Mouse (Mus musculus): ENCODE results near the gene Nxn. TPM values are rescaled to one million over a fixed set of nuclear protein-coding genes. Genes with fewer than 3 reads are reported as not detected.

The Nxn gene
- polyA plus RNA-seq, 1 experiment from 2014 or later = 35.6 TPM

- Histone ChIP-seq H3K4me2 (peak overlapping the region; percentile 93), H3K4me1 (replicated peaks) (peaks cover 31% of the 10 kb centered on the region), H3K4me3 (peak overlapping the region; percentile 87), H3K9ac (peak overlapping the region; percentile 90), H3K9me3 (no peaks in the 10 kb centered on the region), H3K27ac (peak overlapping the region; percentile 91), H3K36me3 (no peaks in the 10 kb centered on the region), H3K27me3 (no peaks in the 10 kb centered on the region)
- ATAC-seq (ENCODE audit: low FRiP score) = peak; percentile 32; the same call in 1 of the 2 replicates
- WGBS = under 1% methylated on average over 26 of the region's 26 CpGs
Observed at GRCm38 (mm10) chr11:76397650-76398311, 1.2 kb downstream of the Nxn start.

GRCm38 (mm10) chr11:76392996-76393395, 5.9 kb downstream of the Nxn start:
- WGBS = 91% methylated on average over 11 of the region's 11 CpGs
- H3K9me3 ChIP-seq = no peaks in the 10 kb centered on the region
- no peaks in the 10 kb centered on the region for H3K27me3 ChIP-seq
- H3K4me3 ChIP-seq = no peak overlapping the region
- no peak overlapping the region for H3K9ac ChIP-seq
- no peak overlapping the region for H3K4me2 ChIP-seq
- peaks cover 42% of the 10 kb centered on the region for H3K4me1 ChIP-seq (replicated peaks)
- H3K36me3 ChIP-seq = peaks cover 13% of the 10 kb centered on the region; the same call in 1 of the 2 replicates
- H3K27ac ChIP-seq = no peak overlapping the region
- no peak for ATAC-seq (ENCODE audit: low FRiP score)

- H3K27me3 ChIP-seq = no peaks in the 10 kb centered on the region
Observed at GRCm38 (mm10) chr11:76392532-76392931, 6.4 kb downstream of the Nxn start.

GRCm38 (mm10) chr11:76388711-76389110, 10.2 kb downstream of the Nxn start:
- Histone ChIP-seq H3K4me1 (replicated peaks) (peaks cover 43% of the 10 kb centered on the region), H3K27ac (0 out of 2 replicates have a peak overlapping the region, but pooled peaks have one; percentile 35), H3K4me2 (peak overlapping the region; percentile 30; the same call in 1 of the 2 replicates), H3K9me3 (no peaks in the 10 kb centered on the region), H3K27me3 (no peaks in the 10 kb centered on the region), H3K9ac (0 out of 2 replicates have a peak overlapping the region, but pooled peaks have one; percentile 29), H3K4me3 (no peak overlapping the region), H3K36me3 (peaks cover 13% of the 10 kb centered on the region; the same call in 1 of the 2 replicates)
- WGBS = 15% methylated on average over 7 of the region's 7 CpGs
- no peak for ATAC-seq (ENCODE audit: low FRiP score)

More at GRCm38 (mm10) chr11:76392532-76392931, 6.4 kb downstream of the Nxn start:
- ATAC-seq (ENCODE audit: low FRiP score) = no peak
- H3K9me3 ChIP-seq = no peaks in the 10 kb centered on the region
- WGBS = 78% methylated on average over 7 of the region's 7 CpGs
- no peak overlapping the region for H3K27ac ChIP-seq
- no peak overlapping the region for H3K4me2 ChIP-seq
- peaks cover 13% of the 10 kb centered on the region; the same call in 1 of the 2 replicates for H3K36me3 ChIP-seq
- H3K9ac ChIP-seq = no peak overlapping the region
- H3K4me1 ChIP-seq (replicated peaks) = peaks cover 42% of the 10 kb centered on the region
- H3K4me3 ChIP-seq = no peak overlapping the region

GRCm38 (mm10) chr11:76387097-76387496, 11.8 kb downstream of the Nxn start:
- 92% methylated on average over 1 of the region's 1 CpGs for WGBS
- Histone ChIP-seq H3K4me3 (no peak overlapping the region), H3K27me3 (no peaks in the 10 kb centered on the region), H3K9ac (no peak overlapping the region), H3K4me2 (no peak overlapping the region), H3K36me3 (peaks cover 13% of the 10 kb centered on the region; the same call in 1 of the 2 replicates), H3K4me1 (replicated peaks) (peaks cover 57% of the 10 kb centered on the region), H3K9me3 (no peaks in the 10 kb centered on the region), H3K27ac (no peak overlapping the region)
- no peak for ATAC-seq (ENCODE audit: low FRiP score)

- Histone ChIP-seq H3K4me3 (no peak overlapping the region), H3K9ac (0 out of 2 replicates have a peak overlapping the region, but pooled peaks have one; percentile 35), H3K36me3 (peaks cover 4% of the 10 kb centered on the region; the same call in 1 of the 2 replicates), H3K27ac (peak overlapping the region; percentile 70), H3K27me3 (no peaks in the 10 kb centered on the region), H3K4me2 (no peak overlapping the region), H3K9me3 (no peaks in the 10 kb centered on the region), H3K4me1 (replicated peaks) (peaks cover 56% of the 10 kb centered on the region)
- 13% methylated on average over 3 of the region's 3 CpGs for WGBS
- no peak for ATAC-seq (ENCODE audit: low FRiP score)
Observed at GRCm38 (mm10) chr11:76385746-76386145, 13.2 kb downstream of the Nxn start.

GRCm38 (mm10) chr11:76385017-76385416, 13.9 kb downstream of the Nxn start:
- no peak for ATAC-seq (ENCODE audit: low FRiP score)
- H3K4me2 ChIP-seq = no peak overlapping the region
- H3K9ac ChIP-seq = peak overlapping the region; percentile 35; the same call in 1 of the 2 replicates
- no peak overlapping the region for H3K4me3 ChIP-seq
- H3K4me1 ChIP-seq (replicated peaks) = peaks cover 60% of the 10 kb centered on the region
- peak overlapping the region; percentile 70 for H3K27ac ChIP-seq
- 55% methylated on average over 4 of the region's 4 CpGs for WGBS
- no peaks in the 10 kb centered on the region for H3K9me3 ChIP-seq
- H3K36me3 ChIP-seq = no peaks in the 10 kb centered on the region
- no peaks in the 10 kb centered on the region for H3K27me3 ChIP-seq

- Histone ChIP-seq H3K4me2 (no peak overlapping the region), H3K4me3 (no peak overlapping the region), H3K4me1 (replicated peaks) (peaks cover 58% of the 10 kb centered on the region), H3K9me3 (no peaks in the 10 kb centered on the region), H3K27me3 (no peaks in the 10 kb centered on the region), H3K36me3 (no peaks in the 10 kb centered on the region), H3K9ac (no peak overlapping the region), H3K27ac (peak overlapping the region; percentile 24)
- no peak for ATAC-seq (ENCODE audit: low FRiP score)
- 69% methylated on average over 5 of the region's 5 CpGs for WGBS
Observed at GRCm38 (mm10) chr11:76384307-76384706, 14.6 kb downstream of the Nxn start.

- Histone ChIP-seq H3K4me2 (peak overlapping the region; percentile 10; the same call in 1 of the 2 replicates), H3K9me3 (no peaks in the 10 kb centered on the region), H3K4me1 (replicated peaks) (peaks cover 43% of the 10 kb centered on the region), H3K36me3 (no peaks in the 10 kb centered on the region), H3K4me3 (no peak overlapping the region), H3K27ac (peak overlapping the region; percentile 64), H3K9ac (no peak overlapping the region), H3K27me3 (no peaks in the 10 kb centered on the region)
- ATAC-seq (ENCODE audit: low FRiP score) = no peak
- WGBS = 27% methylated on average over 13 of the region's 13 CpGs
Observed at GRCm38 (mm10) chr11:76382711-76383324, 16.1 kb downstream of the Nxn start.

- ATAC-seq (ENCODE audit: low FRiP score) = no peak
- Histone ChIP-seq H3K9ac (no peak overlapping the region), H3K9me3 (no peaks in the 10 kb centered on the region), H3K27ac (no peak overlapping the region), H3K27me3 (no peaks in the 10 kb centered on the region), H3K4me2 (no peak overlapping the region), H3K4me1 (replicated peaks) (peaks cover 50% of the 10 kb centered on the region), H3K4me3 (no peak overlapping the region), H3K36me3 (no peaks in the 10 kb centered on the region)
- WGBS = 89% methylated on average over 15 of the region's 15 CpGs
Observed at GRCm38 (mm10) chr11:76381201-76381885, 17.6 kb downstream of the Nxn start.

GRCm38 (mm10) chr11:76379921-76380544, 18.9 kb downstream of the Nxn start:
- peaks cover 52% of the 10 kb centered on the region for H3K4me1 ChIP-seq (replicated peaks)
- H3K4me3 ChIP-seq = no peak overlapping the region
- no peak overlapping the region for H3K9ac ChIP-seq
- H3K4me2 ChIP-seq = no peak overlapping the region
- no peaks in the 10 kb centered on the region for H3K9me3 ChIP-seq
- no peaks in the 10 kb centered on the region for H3K27me3 ChIP-seq
- WGBS = 37% methylated on average over 11 of the region's 11 CpGs
- H3K36me3 ChIP-seq = no peaks in the 10 kb centered on the region
- no peak overlapping the region for H3K27ac ChIP-seq
- no peak for ATAC-seq (ENCODE audit: low FRiP score)

GRCm38 (mm10) chr11:76376425-76376824, 22.5 kb downstream of the Nxn start:
- H3K27me3 ChIP-seq = no peaks in the 10 kb centered on the region
- H3K9me3 ChIP-seq = no peaks in the 10 kb centered on the region
- H3K27ac ChIP-seq = no peak overlapping the region
- H3K9ac ChIP-seq = no peak overlapping the region
- no peaks in the 10 kb centered on the region for H3K36me3 ChIP-seq
- no peak for ATAC-seq (ENCODE audit: low FRiP score)
- H3K4me2 ChIP-seq = no peak overlapping the region
- peaks cover 61% of the 10 kb centered on the region for H3K4me1 ChIP-seq (replicated peaks)
- 89% methylated on average over 3 of the region's 3 CpGs for WGBS
- no peak overlapping the region for H3K4me3 ChIP-seq
